In genomic region chr2:26423086-26423485, GRCm38 (mm10) we compare ENCODE assay signal across 22 mouse cellular contexts. TPM values are rescaled to one million over a fixed set of nuclear protein-coding genes. Genes with fewer than 3 reads are reported as not detected.
DNase-seq lines count a peak whose midpoint lies in the region; ATAC-seq and TF ChIP-seq lines count a peak whose summit lies in the region.
"Had no signal": no experiment of that assay in that cellular context is flagged by ENCODE, and none has a peak within 500 bp of the region (broad histone marks: within the 10 kb centered on the region; RNA-seq: fewer than 3 reads in every experiment).

No protein-coding gene starts in this region.

- WGBS in liver, adult 2 months: 50% methylated on average over 1 of the region's 1 CpGs
- WGBS in liver, embryonic 12.5 days (ENCODE audit: insufficient replicate concordance): 76% methylated on average over 1 of the region's 1 CpGs
- 71% methylated on average over 1 of the region's 1 CpGs for WGBS in intestine, embryonic 15.5 days
- 83% methylated on average over 1 of the region's 1 CpGs for WGBS in stomach, postnatal 0 days
- WGBS in midbrain, embryonic 10.5 days: 96% methylated on average over 1 of the region's 1 CpGs

- TF ChIP-seq POLR2A in liver, adult 2 months (IDR thresholded peaks at IDR 0.05; ENCODE audit: extremely low read depth, insufficient read depth, low read length): no peak

- H3K4me1 ChIP-seq in liver, adult 2 months (ENCODE audit: control insufficient read depth, insufficient read depth, low read length): no peaks in the 10 kb centered on the region
- H3K4me1 ChIP-seq in liver, embryonic 12.5 days: peaks cover under 1% of the 10 kb centered on the region; the same call in 1 of the 2 replicates
- H3K4me1 ChIP-seq in intestine, embryonic 15.5 days (replicated peaks): no peaks in the 10 kb centered on the region
- no peaks in the 10 kb centered on the region for H3K4me1 ChIP-seq in stomach, postnatal 0 days (replicated peaks; ENCODE audit: control insufficient read depth, insufficient read depth)
- H3K4me1 ChIP-seq in midbrain, embryonic 10.5 days: no peaks in the 10 kb centered on the region
- H3K4me1 ChIP-seq: embryonic facial prominence, embryonic 12.5 days; hindbrain, embryonic 13.5 days; limb, embryonic 15.5 days; midbrain, embryonic 13.5 days; neural tube, embryonic 12.5 days had no signal

- H3K27me3 ChIP-seq in liver, adult 2 months (ENCODE audit: control insufficient read depth, insufficient read depth, low read length): no peaks in the 10 kb centered on the region
- no peaks in the 10 kb centered on the region for H3K27me3 ChIP-seq in liver, embryonic 12.5 days (replicated peaks)
- H3K27me3 ChIP-seq in intestine, embryonic 15.5 days (replicated peaks): no peaks in the 10 kb centered on the region
- H3K27me3 ChIP-seq in stomach, postnatal 0 days (ENCODE audit: control insufficient read depth, insufficient read depth, low read length): no peaks in the 10 kb centered on the region
- no peaks in the 10 kb centered on the region for H3K27me3 ChIP-seq in midbrain, embryonic 10.5 days (ENCODE audit: low read depth, poor library complexity, severe bottlenecking)
- H3K27me3 ChIP-seq: embryonic facial prominence, embryonic 12.5 days; hindbrain, embryonic 13.5 days; limb, embryonic 15.5 days; midbrain, embryonic 13.5 days; neural tube, embryonic 12.5 days had no signal

- H3K9me3 ChIP-seq in liver, embryonic 12.5 days (replicated peaks): no peaks in the 10 kb centered on the region
- no peaks in the 10 kb centered on the region for H3K9me3 ChIP-seq in intestine, embryonic 15.5 days
- no peaks in the 10 kb centered on the region for H3K9me3 ChIP-seq in stomach, postnatal 0 days (ENCODE audit: control insufficient read depth, low read length)
- no peaks in the 10 kb centered on the region for H3K9me3 ChIP-seq in midbrain, embryonic 10.5 days (replicated peaks)
- H3K9me3 ChIP-seq: embryonic facial prominence, embryonic 12.5 days; hindbrain, embryonic 13.5 days; limb, embryonic 15.5 days; midbrain, embryonic 13.5 days; neural tube, embryonic 12.5 days had no signal

- DNase-seq in liver, adult 2 months (ENCODE audit: extremely low read depth, low read depth, low spot score): peak; percentile 67
- DNase-seq in kidney, adult 9 months: peak; percentile 85
- no peak for DNase-seq in stomach, postnatal 0 days (ENCODE audit: low spot score)
- no peak for DNase-seq in midbrain, embryonic 10.5 days (ENCODE audit: low spot score)
- DNase-seq in frontal cortex, postnatal 14 days (ENCODE audit: low spot score in 2 of 2): no peak
- DNase-seq: adrenal gland, adult 8-10 months; cerebellum, adult 11-12 months; cerebellum, postnatal 10 days; gastrocnemius, postnatal 36 days; heart, adult 2 months; left cerebral cortex, postnatal 4 days; retina, postnatal 1 day; thymus, postnatal 36 days had no signal

- no peak overlapping the region for H3K4me2 ChIP-seq in liver, embryonic 12.5 days
- no peak overlapping the region for H3K4me2 ChIP-seq in intestine, embryonic 15.5 days (replicated peaks)
- H3K4me2 ChIP-seq in stomach, postnatal 0 days (replicated peaks; ENCODE audit: low read depth): no peak overlapping the region
- H3K4me2 ChIP-seq: embryonic facial prominence, embryonic 12.5 days; hindbrain, embryonic 13.5 days; limb, embryonic 15.5 days; midbrain, embryonic 13.5 days; neural tube, embryonic 12.5 days had no signal

- H3K9ac ChIP-seq in liver, adult 2 months (ENCODE audit: low read depth, low read length): no peak overlapping the region
- no peak overlapping the region for H3K9ac ChIP-seq in liver, embryonic 12.5 days
- no peak overlapping the region for H3K9ac ChIP-seq in intestine, embryonic 15.5 days
- H3K9ac ChIP-seq in stomach, postnatal 0 days (ENCODE audit: low read length): no peak overlapping the region
- H3K9ac ChIP-seq: embryonic facial prominence, embryonic 12.5 days; hindbrain, embryonic 13.5 days; limb, embryonic 15.5 days; midbrain, embryonic 13.5 days; neural tube, embryonic 12.5 days had no signal

- H3K4me3 ChIP-seq in liver, adult 2 months (ENCODE audit: insufficient read depth, low read depth, low read length): no peak overlapping the region
- H3K4me3 ChIP-seq in liver, embryonic 12.5 days: no peak overlapping the region
- H3K4me3 ChIP-seq in intestine, embryonic 15.5 days (replicated peaks): no peak overlapping the region
- H3K4me3 ChIP-seq in stomach, postnatal 0 days (ENCODE audit: low read depth, low read length): no peak overlapping the region
- no peak overlapping the region for H3K4me3 ChIP-seq in midbrain, embryonic 10.5 days
- H3K4me3 ChIP-seq: embryonic facial prominence, embryonic 12.5 days; heart, adult 2 months; hindbrain, embryonic 13.5 days; limb, embryonic 15.5 days; midbrain, embryonic 13.5 days; neural tube, embryonic 12.5 days had no signal

- TF ChIP-seq EP300 in stomach, postnatal 0 days (optimal IDR thresholded peaks at IDR 0.05): no peak

- H3K27ac ChIP-seq in liver, adult 2 months (replicated peaks; ENCODE audit: insufficient read depth, low read depth, low read length): no peak overlapping the region
- no peak overlapping the region for H3K27ac ChIP-seq in liver, embryonic 12.5 days
- no peak overlapping the region for H3K27ac ChIP-seq in intestine, embryonic 15.5 days
- H3K27ac ChIP-seq in stomach, postnatal 0 days (replicated peaks): no peak overlapping the region
- H3K27ac ChIP-seq in midbrain, embryonic 10.5 days (replicated peaks): no peak overlapping the region
- H3K27ac ChIP-seq: embryonic facial prominence, embryonic 12.5 days; heart, adult 2 months; hindbrain, embryonic 13.5 days; limb, embryonic 15.5 days; midbrain, embryonic 13.5 days; neural tube, embryonic 12.5 days had no signal

- no peak for TF ChIP-seq CTCF in liver, adult 2 months (IDR thresholded peaks at IDR 0.05; ENCODE audit: low read depth, low read length)
- no peak for TF ChIP-seq CTCF in stomach, postnatal 0 days (IDR thresholded peaks at IDR 0.05; ENCODE audit: low read depth)

- H3K79me2 ChIP-seq in liver, adult 2 months (ENCODE audit: control insufficient read depth, insufficient read depth, low read length): peaks cover 3% of the 10 kb centered on the region; the same call in 1 of the 2 replicates

- H3K36me3 ChIP-seq in liver, adult 2 months (ENCODE audit: control insufficient read depth, insufficient read depth, low read length): peaks cover 79% of the 10 kb centered on the region
- peaks cover 98% of the 10 kb centered on the region for H3K36me3 ChIP-seq in liver, embryonic 12.5 days
- peaks cover 64% of the 10 kb centered on the region for H3K36me3 ChIP-seq in intestine, embryonic 15.5 days
- H3K36me3 ChIP-seq in stomach, postnatal 0 days (ENCODE audit: control insufficient read depth, insufficient read depth, low read length): peaks cover 50% of the 10 kb centered on the region
- H3K36me3 ChIP-seq in midbrain, embryonic 10.5 days: peaks cover 100% of the 10 kb centered on the region

- no peak for ATAC-seq in liver, embryonic 12.5 days
- peak; percentile 61; the same call in 1 of the 2 replicates for ATAC-seq in intestine, embryonic 15.5 days
- ATAC-seq in stomach, postnatal 0 days (ENCODE audit: low FRiP score, low TSS enrichment): peak; percentile 41; the same call in 1 of the 2 replicates
- ATAC-seq: activated CD4-positive, CD25-positive, alpha-beta regulatory T cell, adult 4 months; lung, postnatal 0 days; midbrain, embryonic 13.5 days had no signal

RNA-seq across cellular contexts. Expression of gene Inpp5e, which starts 14.1 kb away (rescaled TPM):
- 2.4 and 4.4 TPM in 2 replicates for total RNA-seq in liver, adult 2 months (2014; rRNA removed)
- 7.1 and 8.7 TPM in 2 replicates for polyA plus RNA-seq in liver, adult 2 months (2012; rRNA removed)
- 10.1 and 12.3 TPM in 2 replicates for polyA plus RNA-seq in liver, embryonic 12.5 days (2016; fragmentation: Nextera tagmentation; extraction: Ambion mirVana)
- 14.6 and 17.1 TPM in 2 replicates for polyA plus RNA-seq in intestine, embryonic 15.5 days (2015; fragmentation: Nextera tagmentation; extraction: Ambion mirVana)
- 6.3 and 7.7 TPM in 2 replicates for polyA plus RNA-seq in stomach, postnatal 0 days (2015; fragmentation: Nextera tagmentation; extraction: Ambion mirVana)
- polyA plus RNA-seq in midbrain, embryonic 10.5 days (2016; fragmentation: Nextera tagmentation; extraction: Ambion mirVana): 23.4 and 31.3 TPM in 2 replicates

RNA-seq across cellular contexts. Expression of gene Sec16a, which starts 21.9 kb away (rescaled TPM):
- 44.5 and 53.2 TPM in 2 replicates for total RNA-seq in liver, adult 2 months (2014; rRNA removed)
- polyA plus RNA-seq in liver, adult 2 months (2012; rRNA removed): 70.5 and 78.2 TPM in 2 replicates
- polyA plus RNA-seq in liver, embryonic 12.5 days (2016; fragmentation: Nextera tagmentation; extraction: Ambion mirVana): 13.0 and 14.4 TPM in 2 replicates
- polyA plus RNA-seq in intestine, embryonic 15.5 days (2015; fragmentation: Nextera tagmentation; extraction: Ambion mirVana): 20.2 and 24.7 TPM in 2 replicates
- polyA plus RNA-seq in stomach, postnatal 0 days (2015; fragmentation: Nextera tagmentation; extraction: Ambion mirVana): 10.6 and 11.7 TPM in 2 replicates
- polyA plus RNA-seq in midbrain, embryonic 10.5 days (2016; fragmentation: Nextera tagmentation; extraction: Ambion mirVana): 21.4 and 28.7 TPM in 2 replicates

RNA-seq across cellular contexts. Expression of gene Pmpca, which starts 33.9 kb away (rescaled TPM):
- total RNA-seq in liver, adult 2 months (2014; rRNA removed): 38.2 and 40.8 TPM in 2 replicates
- polyA plus RNA-seq in liver, adult 2 months (2012; rRNA removed): 35.7 and 52.0 TPM in 2 replicates
- 108 and 110 TPM in 2 replicates for polyA plus RNA-seq in liver, embryonic 12.5 days (2016; fragmentation: Nextera tagmentation; extraction: Ambion mirVana)
- 101 and 105 TPM in 2 replicates for polyA plus RNA-seq in intestine, embryonic 15.5 days (2015; fragmentation: Nextera tagmentation; extraction: Ambion mirVana)
- 53.3 and 55.4 TPM in 2 replicates for polyA plus RNA-seq in stomach, postnatal 0 days (2015; fragmentation: Nextera tagmentation; extraction: Ambion mirVana)
- 156 TPM in 2 replicates for polyA plus RNA-seq in midbrain, embryonic 10.5 days (2016; fragmentation: Nextera tagmentation; extraction: Ambion mirVana)

RNA-seq across cellular contexts. Expression of gene Entr1, which starts 34.0 kb away (rescaled TPM):
- 31.5 and 32.8 TPM in 2 replicates for total RNA-seq in liver, adult 2 months (2014; rRNA removed)
- 41.0 and 45.0 TPM in 2 replicates for polyA plus RNA-seq in liver, adult 2 months (2012; rRNA removed)
- 74.9 and 76.2 TPM in 2 replicates for polyA plus RNA-seq in liver, embryonic 12.5 days (2016; fragmentation: Nextera tagmentation; extraction: Ambion mirVana)
- 88.2 and 90.6 TPM in 2 replicates for polyA plus RNA-seq in intestine, embryonic 15.5 days (2015; fragmentation: Nextera tagmentation; extraction: Ambion mirVana)
- polyA plus RNA-seq in stomach, postnatal 0 days (2015; fragmentation: Nextera tagmentation; extraction: Ambion mirVana): 52.6 and 58.9 TPM in 2 replicates
- polyA plus RNA-seq in midbrain, embryonic 10.5 days (2016; fragmentation: Nextera tagmentation; extraction: Ambion mirVana): 128 and 132 TPM in 2 replicates

RNA-seq across cellular contexts. Expression of gene Snapc4, which starts 42.6 kb away (rescaled TPM):
- 6.4 and 7.5 TPM in 2 replicates for total RNA-seq in liver, adult 2 months (2014; rRNA removed)
- polyA plus RNA-seq in liver, adult 2 months (2012; rRNA removed): 9.1 and 14.3 TPM in 2 replicates
- 20.6 and 24.7 TPM in 2 replicates for polyA plus RNA-seq in liver, embryonic 12.5 days (2016; fragmentation: Nextera tagmentation; extraction: Ambion mirVana)
- 19.7 and 25.2 TPM in 2 replicates for polyA plus RNA-seq in intestine, embryonic 15.5 days (2015; fragmentation: Nextera tagmentation; extraction: Ambion mirVana)
- polyA plus RNA-seq in stomach, postnatal 0 days (2015; fragmentation: Nextera tagmentation; extraction: Ambion mirVana): 7.4 and 9.5 TPM in 2 replicates
- 32.5 and 34.4 TPM in 2 replicates for polyA plus RNA-seq in midbrain, embryonic 10.5 days (2016; fragmentation: Nextera tagmentation; extraction: Ambion mirVana)

Comparison
In these comparisons a context has a peak if more than half of its experiments do, and no peak if none do; other contexts are left out.
1. DNase-seq: peak in liver, adult 2 months (single experiment) and kidney, adult 9 months (single experiment); none in stomach, postnatal 0 days (single experiment), midbrain, embryonic 10.5 days (single experiment) and frontal cortex, postnatal 14 days (0 of 2).